Mouse (Mus musculus): ENCODE results near the gene Gstp1. TPM values are rescaled to one million over a fixed set of nuclear protein-coding genes. Genes with fewer than 3 reads are reported as not detected.
"Not testable (repeated sequence)": the region's sequence is repeated elsewhere in the genome, so short reads cannot be mapped to it uniquely, and the experiment has no call there.

Gstp1 gene
- total RNA-seq, 1 experiment from 2014 or later: 72.5 TPM

DNA sequence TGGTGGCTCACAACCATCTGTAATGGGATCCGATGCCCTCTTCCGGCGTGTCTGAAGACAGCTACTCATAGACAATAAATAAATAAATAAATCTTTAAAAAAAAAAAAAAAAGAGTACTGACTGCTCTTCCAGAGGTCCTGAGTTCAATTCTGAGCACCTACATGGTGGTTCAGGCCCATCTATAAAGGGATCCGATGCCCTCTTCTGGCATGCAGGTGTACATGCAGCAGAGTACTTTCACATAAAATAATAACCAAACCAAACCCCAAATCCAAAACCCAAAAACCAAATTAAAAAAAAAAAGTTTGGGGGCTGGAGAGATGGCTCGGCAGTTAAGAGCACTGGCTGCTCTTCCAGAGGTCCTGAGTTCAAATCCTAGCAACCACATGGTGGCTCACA is 11.3 kb upstream of the Gstp1 start:
- not testable (repeated sequence) for ATAC-seq (replicated peaks in 1 of 2; ENCODE audit: insufficient read depth in 1 of 2, low FRiP score in 2 of 2, low TSS enrichment in 1 of 2, low read depth in 1 of 2, poor library complexity in 2 of 2, severe bottlenecking in 2 of 2)

DNA sequence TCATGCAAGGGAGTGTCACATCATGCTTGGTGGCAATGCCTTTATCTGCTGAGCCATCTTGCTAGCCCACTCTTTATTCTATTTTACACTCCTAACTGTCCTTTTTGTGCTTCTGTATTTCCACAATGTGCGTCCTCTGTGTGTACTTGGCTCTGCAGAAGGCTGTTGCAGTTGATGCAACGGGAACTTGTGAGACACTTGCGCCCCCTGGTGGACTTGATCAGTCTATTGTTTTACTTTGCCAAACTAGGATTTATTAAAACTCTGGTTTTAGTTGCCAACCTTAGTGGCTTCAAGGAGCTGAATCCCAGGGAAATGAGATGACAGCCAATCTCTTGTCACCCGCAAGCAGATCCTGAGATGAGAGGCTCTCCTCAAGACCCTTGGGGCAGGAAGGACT is 10.1 kb upstream of the Gstp1 start:
- ATAC-seq (replicated peaks in 1 of 2; ENCODE audit: insufficient read depth in 1 of 2, low FRiP score in 2 of 2, low TSS enrichment in 1 of 2, low read depth in 1 of 2, poor library complexity in 2 of 2, severe bottlenecking in 2 of 2): 0 out of 4 replicates have a peak, but pooled peaks of 1 of the 2 experiments have one; percentile 53

DNA sequence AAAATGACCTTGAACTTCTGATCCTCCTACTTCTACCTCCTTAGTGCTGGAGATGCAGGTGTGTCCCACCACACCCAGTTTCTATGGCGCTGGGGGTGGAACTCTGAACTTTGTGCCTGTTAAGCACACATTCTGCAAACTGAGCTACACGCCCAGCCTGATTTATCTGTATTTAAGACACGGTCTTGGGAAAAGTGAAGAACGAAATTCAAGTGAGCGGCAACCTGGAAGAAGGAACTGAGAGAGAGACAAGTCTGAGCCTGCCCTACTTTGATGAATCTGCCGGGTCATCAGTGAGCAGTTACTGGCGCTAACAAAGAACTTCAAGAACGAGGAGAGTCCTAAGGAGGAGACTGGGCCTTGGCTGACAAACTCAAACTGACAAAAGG is 9.1 kb upstream of the Gstp1 start:
- ATAC-seq (replicated peaks in 1 of 2; ENCODE audit: insufficient read depth in 1 of 2, low FRiP score in 2 of 2, low TSS enrichment in 1 of 2, low read depth in 1 of 2, poor library complexity in 2 of 2, severe bottlenecking in 2 of 2): no peak

DNA sequence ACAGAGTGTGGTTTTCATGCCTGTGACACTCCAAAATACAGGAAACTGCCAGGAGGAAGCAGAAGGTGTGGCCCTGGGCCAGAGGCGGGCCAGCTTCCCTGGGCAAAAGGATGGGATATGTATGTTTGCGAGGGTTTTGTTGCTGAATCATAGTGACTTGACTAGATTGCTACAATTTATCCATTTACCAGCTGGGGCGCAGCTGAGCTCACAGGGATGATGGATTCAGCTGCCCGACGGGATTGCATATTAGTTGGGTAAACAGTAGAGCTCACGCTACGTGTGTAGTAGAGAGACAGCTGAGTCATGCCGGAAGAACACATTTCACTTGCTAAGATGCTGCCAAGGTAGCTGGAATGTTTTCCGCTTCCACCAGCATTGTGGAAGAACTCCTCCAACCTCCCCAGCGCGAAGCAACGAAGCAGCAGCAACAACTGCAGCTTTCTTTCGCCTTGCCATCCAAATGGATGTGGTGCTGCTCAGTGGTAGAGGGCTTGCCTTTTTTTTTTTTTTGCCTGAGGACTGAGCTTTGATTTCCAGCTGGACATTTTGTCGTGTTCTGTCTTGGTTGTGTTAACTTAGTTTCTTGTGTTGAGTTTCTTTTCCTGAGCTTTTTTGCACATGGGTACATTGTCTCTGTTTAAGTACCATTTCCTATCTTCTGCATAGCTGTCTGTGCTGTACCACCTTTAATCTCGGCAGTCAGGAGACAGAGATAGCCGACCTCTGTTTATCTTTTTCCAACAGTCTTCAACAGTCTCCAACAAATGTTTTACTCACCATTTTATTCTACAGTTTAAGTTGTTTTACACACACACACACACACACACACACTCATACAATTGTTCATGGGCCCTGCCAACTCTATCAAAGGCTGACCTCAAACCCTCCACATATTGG is 8.4 kb upstream of the Gstp1 start, which contains the start of gene Gstp2:
TSS of gene Gstp2 (minus strand) at position 58 of the 900 bp plus-strand sequence.
- peak; percentile 53 to 83; a peak in 2 of 4 replicates for ATAC-seq (replicated peaks in 1 of 2; ENCODE audit: insufficient read depth in 1 of 2, low FRiP score in 2 of 2, low TSS enrichment in 1 of 2, low read depth in 1 of 2, poor library complexity in 2 of 2, severe bottlenecking in 2 of 2)

DNA sequence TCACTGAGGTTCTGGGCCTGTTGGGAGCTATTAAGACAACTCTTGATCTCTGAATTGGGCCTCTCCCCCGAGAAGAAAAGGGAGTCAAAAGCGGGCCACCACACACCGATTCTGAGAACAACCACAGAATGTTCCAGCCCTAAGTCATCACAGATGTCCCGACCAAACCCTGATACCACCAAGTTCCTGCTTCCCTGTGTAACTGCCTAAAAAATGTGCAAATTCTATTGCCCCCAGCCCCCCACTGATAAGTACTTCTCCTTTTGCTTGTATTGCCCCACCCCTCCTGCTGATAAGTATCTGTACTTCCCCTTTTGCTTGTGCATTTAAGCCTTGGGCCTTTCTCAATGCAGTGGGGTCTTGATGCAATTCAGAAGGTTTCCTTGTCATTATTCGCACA is 6.3 kb upstream of the Gstp1 start:
- ATAC-seq (replicated peaks in 1 of 2; ENCODE audit: insufficient read depth in 1 of 2, low FRiP score in 2 of 2, low TSS enrichment in 1 of 2, low read depth in 1 of 2, poor library complexity in 2 of 2, severe bottlenecking in 2 of 2): not testable (repeated sequence)

DNA sequence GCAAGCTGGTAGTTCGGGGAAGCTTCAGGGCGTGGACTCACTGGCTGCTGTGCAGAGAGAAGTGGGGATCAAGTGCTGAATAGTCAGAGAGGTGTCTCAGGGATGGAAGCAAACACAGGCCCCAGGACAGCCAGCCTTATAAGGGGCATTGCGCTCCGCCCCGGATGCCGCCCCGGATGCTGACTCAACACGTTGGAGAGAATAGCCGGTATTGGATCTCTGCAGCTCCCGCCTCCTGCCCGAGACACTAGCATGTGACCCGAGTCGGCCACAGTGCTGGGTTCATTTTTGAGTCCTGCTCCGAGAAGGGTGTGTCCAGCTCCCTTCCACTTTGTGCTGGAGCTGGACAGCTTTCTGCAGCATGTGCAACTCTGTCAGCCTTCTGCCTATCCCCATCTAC is 4.3 kb upstream of the Gstp1 start:
- no peak for ATAC-seq (replicated peaks in 1 of 2; ENCODE audit: insufficient read depth in 1 of 2, low FRiP score in 2 of 2, low TSS enrichment in 1 of 2, low read depth in 1 of 2, poor library complexity in 2 of 2, severe bottlenecking in 2 of 2)

DNA sequence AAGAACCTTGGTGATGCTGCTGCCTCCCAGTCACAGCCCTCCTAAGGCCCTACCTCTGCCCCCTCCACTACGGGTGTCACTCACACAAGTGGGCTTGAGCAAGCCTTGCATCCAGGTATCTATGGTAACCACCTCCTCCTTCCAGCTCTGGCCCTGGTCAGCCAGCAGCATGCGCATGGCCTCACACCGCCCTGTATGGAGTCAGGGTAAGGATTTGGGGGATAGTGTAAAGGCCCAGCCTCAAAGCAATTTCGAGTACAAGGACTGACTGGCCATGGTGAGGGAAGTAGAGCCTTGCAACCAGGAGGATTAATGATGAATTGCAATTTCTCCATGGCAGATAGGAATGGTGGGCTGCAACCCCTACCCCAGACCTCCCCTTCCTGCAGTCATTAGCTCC is 3.7 kb upstream of the Gstp1 start:
- ATAC-seq (replicated peaks in 1 of 2; ENCODE audit: insufficient read depth in 1 of 2, low FRiP score in 2 of 2, low TSS enrichment in 1 of 2, low read depth in 1 of 2, poor library complexity in 2 of 2, severe bottlenecking in 2 of 2): not testable (repeated sequence)

DNA sequence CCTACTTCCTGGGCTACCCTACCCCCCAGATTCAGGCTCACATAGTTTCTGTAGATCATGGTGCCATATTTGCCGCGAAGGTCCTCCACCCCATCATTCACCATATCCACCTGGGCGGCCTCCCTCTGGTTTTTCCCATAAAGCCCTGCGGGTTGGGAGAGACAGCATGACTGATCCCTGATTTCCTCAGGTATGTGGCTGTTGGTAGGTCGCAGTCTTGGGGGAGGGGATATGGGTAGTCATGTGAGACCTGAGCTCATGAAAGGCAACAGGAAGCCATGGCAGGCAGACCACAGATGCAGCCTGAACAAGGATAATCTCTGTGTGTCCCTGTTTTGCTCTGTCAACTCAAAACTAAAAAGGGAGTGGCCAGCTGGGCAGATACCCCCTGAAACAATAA is 3.2 kb upstream of the Gstp1 start:
- ATAC-seq (replicated peaks in 1 of 2; ENCODE audit: insufficient read depth in 1 of 2, low FRiP score in 2 of 2, low TSS enrichment in 1 of 2, low read depth in 1 of 2, poor library complexity in 2 of 2, severe bottlenecking in 2 of 2): not testable (repeated sequence)

DNA sequence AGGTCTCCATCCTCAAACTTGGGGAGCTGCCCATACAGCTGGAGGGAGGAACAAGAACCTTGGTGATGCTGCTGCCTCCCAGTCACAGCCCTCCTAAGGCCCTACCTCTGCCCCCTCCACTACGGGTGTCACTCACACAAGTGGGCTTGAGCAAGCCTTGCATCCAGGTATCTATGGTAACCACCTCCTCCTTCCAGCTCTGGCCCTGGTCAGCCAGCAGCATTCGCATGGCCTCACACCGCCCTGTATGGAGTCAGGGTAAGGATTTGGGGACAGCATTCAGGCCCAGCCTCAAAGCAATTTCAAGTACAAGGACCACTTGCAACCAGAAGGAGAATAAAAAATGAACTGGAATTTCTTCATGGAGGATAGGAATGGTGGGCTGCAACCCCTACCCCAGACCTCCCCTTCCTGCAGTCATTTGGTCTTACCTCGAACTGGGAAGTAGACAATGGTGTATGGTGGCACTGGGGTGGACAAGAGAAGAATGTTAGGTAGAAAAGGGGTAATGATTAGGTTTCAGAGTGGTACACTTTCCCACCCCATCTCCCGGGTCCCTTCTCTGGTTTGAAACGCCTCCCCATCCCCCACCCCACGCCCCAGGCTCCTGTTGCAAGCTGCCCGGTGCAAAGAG is 514 bp downstream of the Gstp1 start:
- ATAC-seq (replicated peaks in 1 of 2; ENCODE audit: insufficient read depth in 1 of 2, low FRiP score in 2 of 2, low TSS enrichment in 1 of 2, low read depth in 1 of 2, poor library complexity in 2 of 2, severe bottlenecking in 2 of 2): not testable (repeated sequence)

DNA sequence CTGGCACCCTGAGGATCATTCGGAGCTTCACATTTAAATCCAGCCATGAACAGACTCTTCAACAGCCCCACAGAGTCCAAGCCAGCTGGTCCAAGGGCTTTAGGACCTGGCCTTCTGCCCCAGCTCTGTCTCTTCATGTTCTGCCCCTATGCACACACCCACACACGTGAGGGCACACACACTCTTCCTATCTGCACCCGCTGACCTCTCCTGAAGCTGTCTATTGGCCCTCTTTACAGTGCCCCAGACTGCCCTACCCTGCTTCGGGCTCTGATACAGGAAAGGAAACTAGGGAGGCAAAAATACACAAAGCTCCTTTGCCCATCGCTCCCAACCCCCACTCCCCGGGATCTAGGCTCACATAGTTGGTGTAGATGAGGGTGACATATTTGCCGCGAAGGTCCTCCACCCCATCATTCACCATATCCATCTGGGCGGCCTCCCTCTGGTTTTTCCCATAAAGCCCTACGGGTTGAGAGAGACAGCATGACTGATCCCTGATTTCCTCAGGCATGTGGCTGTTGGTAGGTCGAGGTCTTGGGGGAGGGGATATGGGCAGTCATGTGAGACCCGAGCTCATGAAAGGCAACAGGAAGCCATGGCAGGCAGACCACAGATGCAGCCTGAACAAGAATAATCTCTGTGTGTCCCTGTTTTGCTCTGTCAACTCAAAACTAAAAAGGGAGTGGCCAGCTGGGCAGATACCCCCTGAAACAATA is 1.3 kb downstream of the Gstp1 start:
- no peak for ATAC-seq (replicated peaks in 1 of 2; ENCODE audit: insufficient read depth in 1 of 2, low FRiP score in 2 of 2, low TSS enrichment in 1 of 2, low read depth in 1 of 2, poor library complexity in 2 of 2, severe bottlenecking in 2 of 2)

DNA sequence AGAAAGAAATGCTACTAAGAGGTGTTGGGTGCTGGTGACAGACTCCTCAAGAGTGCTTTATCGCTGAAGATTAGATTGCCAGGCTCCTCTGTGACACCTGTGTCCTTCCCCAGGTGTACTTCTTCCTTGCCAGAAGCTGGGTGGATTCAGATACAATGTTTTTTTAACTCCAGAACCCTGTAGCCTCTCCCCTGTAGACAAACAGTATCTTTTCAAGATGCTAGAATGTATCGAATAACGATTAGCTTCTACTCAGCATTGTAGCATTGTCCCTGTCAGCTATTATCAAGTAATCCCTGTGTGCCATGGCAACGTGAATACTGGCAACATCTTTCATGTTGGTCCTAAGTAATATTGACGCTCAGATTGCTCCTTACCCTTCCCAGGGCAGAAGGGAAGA is 4.0 kb downstream of the Gstp1 start:
- ATAC-seq (replicated peaks in 1 of 2; ENCODE audit: insufficient read depth in 1 of 2, low FRiP score in 2 of 2, low TSS enrichment in 1 of 2, low read depth in 1 of 2, poor library complexity in 2 of 2, severe bottlenecking in 2 of 2): no peak

DNA sequence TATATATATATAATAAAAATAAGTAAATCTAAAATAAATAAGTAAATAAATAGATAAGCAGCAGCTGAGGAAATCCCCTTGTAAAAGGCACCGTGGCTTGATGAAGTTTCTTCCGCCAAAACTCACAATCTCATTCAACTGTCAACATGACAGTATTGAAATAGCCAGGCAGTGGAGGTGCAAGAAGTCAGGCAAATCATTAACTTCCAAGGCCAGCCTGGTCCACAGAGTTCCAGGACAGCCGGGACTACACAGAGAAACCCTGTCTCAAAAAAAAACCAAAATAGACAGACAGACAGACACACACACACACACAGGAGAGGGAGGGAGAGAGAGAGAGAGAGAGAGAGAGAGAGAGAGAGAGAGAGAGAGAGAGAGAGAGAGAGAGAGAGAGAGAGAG is 4.5 kb downstream of the Gstp1 start:
- ATAC-seq (replicated peaks in 1 of 2; ENCODE audit: insufficient read depth in 1 of 2, low FRiP score in 2 of 2, low TSS enrichment in 1 of 2, low read depth in 1 of 2, poor library complexity in 2 of 2, severe bottlenecking in 2 of 2): no peak

DNA sequence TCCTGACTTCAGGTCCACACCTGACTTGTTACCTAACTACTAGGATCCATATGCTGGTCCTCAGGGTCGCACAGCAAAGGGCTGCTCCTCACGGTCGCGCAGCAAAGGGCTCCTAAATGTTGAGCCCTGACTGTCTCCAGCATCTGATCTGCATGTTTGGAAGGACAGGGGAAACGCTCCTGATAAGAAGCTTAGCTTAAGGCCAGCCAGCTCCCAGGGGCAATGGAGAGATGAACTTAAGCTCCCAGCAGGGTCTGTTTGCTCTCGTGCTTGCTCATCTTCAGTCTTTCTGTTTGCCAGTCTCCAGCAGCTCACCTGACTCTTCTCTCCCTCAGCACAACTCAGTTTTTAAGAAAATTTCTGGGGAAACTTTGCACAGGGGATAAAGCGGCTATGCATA is 5.1 kb downstream of the Gstp1 start:
- ATAC-seq (replicated peaks in 1 of 2; ENCODE audit: insufficient read depth in 1 of 2, low FRiP score in 2 of 2, low TSS enrichment in 1 of 2, low read depth in 1 of 2, poor library complexity in 2 of 2, severe bottlenecking in 2 of 2): no peak

DNA sequence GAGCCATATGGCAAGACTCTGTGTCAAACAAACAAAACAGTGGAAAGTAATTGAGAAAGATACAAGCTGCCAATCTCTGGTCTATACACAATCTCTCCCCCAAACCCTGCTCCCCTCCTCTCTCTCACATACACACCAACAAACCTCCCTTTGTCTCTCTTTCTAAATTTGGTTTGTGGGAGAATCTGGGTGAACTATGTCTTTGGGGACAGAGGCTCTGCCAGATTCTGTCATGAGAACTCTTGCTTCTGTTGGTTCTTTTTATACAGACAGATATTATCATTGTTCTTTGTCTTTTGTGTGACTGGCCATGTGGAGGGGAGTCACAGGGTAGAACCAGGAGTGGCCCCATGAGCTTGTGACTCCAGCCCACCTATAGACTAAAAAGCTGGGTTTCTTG is 10.2 kb downstream of the Gstp1 start:
- no peak for ATAC-seq (replicated peaks in 1 of 2; ENCODE audit: insufficient read depth in 1 of 2, low FRiP score in 2 of 2, low TSS enrichment in 1 of 2, low read depth in 1 of 2, poor library complexity in 2 of 2, severe bottlenecking in 2 of 2)

DNA sequence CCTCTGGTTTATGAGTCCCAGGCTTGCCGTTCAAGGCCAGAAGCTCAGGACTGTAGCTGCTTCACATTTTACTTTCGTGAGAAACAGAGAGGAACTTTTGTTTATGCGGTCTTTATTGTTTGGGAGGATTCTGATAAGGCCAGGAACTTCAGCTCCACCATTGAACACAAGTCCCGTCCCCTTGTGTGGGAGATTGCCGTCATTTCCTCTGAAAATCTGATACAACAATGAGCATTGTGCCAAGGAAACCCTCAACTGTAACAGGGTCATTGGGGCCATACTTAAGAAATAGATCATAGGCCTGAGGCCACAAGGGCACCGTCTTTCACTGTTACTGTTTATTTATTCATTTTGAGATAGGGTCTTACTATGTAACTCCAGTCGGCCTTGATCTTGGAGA is 14.6 kb downstream of the Gstp1 start:
- ATAC-seq (replicated peaks in 1 of 2; ENCODE audit: insufficient read depth in 1 of 2, low FRiP score in 2 of 2, low TSS enrichment in 1 of 2, low read depth in 1 of 2, poor library complexity in 2 of 2, severe bottlenecking in 2 of 2): no peak

DNA sequence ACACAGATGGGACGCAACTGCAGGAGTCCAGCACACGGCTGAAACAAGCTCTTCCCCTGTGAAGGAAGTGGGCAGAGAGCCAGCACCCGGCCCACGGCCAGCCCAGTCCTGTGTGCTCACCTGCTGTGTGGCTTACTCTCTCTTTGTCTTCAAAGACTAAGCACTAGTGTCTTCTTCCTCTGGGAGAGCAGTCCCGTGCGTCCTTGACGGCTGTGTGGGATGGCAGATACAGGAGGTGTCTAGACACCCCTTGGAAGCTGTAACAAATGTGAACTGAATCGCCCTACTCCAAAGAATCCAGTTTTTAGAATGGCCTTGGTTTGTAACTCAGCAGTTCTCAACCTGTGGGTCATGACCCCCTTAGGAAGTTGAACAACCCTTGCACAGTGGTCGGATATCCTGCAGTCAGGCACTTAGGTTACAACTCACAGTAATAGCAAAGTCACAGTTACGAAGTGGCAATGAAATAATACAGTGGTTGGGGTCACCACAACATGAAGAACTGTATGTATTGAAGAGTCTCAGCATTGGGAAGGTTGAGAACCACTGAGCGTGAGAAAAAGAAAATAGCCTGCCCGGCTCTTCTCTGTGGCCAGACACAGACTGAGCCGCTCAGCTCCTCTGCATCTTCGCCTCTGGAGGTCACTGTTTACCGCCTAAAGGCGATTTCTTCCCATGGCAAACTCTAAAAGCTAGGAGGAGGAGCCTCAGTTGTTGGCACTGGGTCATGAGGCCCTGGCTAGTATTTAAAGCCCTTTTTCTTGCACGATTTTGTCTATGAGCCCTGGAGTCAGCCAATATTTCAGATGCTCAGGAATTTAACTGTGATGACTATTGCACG is 18.8 kb downstream of the Gstp1 start:
- ATAC-seq (replicated peaks in 1 of 2; ENCODE audit: insufficient read depth in 1 of 2, low FRiP score in 2 of 2, low TSS enrichment in 1 of 2, low read depth in 1 of 2, poor library complexity in 2 of 2, severe bottlenecking in 2 of 2): peak; percentile 80 to 90

DNA sequence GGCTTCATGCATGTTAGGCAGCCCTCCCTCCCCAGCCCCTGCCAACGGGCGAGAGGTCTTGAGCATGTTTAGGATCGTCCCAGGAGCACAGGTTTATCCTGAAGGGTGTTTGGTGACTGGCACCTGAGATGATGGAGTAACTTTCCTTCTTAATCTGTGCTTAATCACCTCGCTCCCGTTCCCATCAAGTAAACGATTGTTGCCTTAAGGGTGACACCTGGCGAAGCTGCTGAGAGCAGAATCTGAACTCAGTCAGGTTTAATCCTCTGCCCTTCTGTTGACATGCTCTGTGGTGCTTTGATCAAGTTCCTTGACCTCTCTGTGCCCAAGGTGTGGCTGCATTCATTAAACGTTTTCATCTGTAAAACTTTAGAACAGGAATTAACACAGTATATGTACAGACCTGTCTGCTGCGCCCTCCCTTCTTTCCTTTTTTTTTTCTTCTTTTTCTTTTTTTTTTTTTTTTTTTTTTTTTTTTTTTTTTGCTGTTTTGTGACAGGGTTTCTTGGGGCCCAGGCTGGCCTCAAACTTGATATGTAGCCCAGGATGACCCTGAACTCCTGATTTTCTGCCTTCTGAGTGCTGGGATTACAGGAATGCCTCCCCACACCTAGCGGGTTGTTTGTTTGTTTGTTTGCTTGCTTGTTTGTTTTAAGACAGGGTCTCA is 19.7 kb downstream of the Gstp1 start:
- ATAC-seq (replicated peaks in 1 of 2; ENCODE audit: insufficient read depth in 1 of 2, low FRiP score in 2 of 2, low TSS enrichment in 1 of 2, low read depth in 1 of 2, poor library complexity in 2 of 2, severe bottlenecking in 2 of 2): no peak
